Mouse (Mus musculus): Measurements from ENCODE around the gene Tbccd1. TPM values are rescaled to one million over a fixed set of nuclear protein-coding genes. Genes with fewer than 3 reads are reported as not detected.
A peak's percentile ranks its signal among the peaks of the same experiment; 100 is the strongest.

Gene Tbccd1
- polyA plus RNA-seq, 1 experiment from 2014 or later = 28.0 TPM

DNA sequence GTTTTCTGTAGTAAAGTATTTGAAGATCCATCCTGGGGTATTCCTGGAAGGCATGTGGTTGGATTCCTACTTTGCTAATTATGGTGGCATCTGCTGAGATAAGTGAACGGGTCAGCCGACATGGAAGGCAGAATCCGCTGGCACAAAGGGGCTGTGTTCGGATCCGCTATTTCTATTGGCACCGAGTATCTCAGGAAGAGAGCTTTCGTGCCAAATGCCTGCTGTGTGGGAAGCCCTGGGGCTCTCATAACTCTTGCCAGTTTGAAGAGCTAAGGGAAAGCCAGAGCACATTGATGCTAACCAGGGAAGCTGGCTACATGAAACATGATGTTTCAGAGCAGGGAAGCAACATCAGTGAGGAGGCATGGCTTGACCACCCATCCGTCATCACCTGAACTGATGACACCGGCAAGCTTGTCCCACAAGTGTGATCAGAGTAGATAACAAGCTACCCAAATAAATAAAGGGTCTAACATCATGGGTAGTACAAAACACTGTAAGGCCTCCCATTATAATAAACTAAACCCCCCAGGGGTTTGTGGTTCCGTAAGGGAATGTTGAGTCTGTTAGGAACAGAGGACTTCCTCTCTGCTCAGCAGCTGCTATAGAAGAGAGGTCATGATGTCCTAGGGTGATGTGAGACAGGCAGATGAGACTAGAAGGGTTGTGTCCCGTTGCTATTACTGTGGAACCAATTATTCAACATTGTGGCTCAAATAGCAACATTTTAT, 20.4 kb upstream of the Tbccd1 start:
- Histone ChIP-seq H3K4me3 (ENCODE audit: low read depth, low read length) (no peak overlapping the region), H3K27me3 (replicated peaks; ENCODE audit: control insufficient read depth, insufficient read depth, low read length) (no peaks in the 10 kb centered on the region), H3K9me3 (ENCODE audit: control insufficient read depth, low read length) (no peaks in the 10 kb centered on the region), H3K27ac (replicated peaks; ENCODE audit: low read depth, low read length) (no peak overlapping the region), H3K4me1 (ENCODE audit: control insufficient read depth, insufficient read depth, low read length) (peaks cover 9% of the 10 kb centered on the region), H3K36me3 (ENCODE audit: control insufficient read depth, insufficient read depth, low read length) (peaks cover 8% of the 10 kb centered on the region; the same call in 1 of the 2 replicates), H3K4me2 (ENCODE audit: low read depth, low read length) (no peak overlapping the region), H3K9ac (ENCODE audit: low read depth, low read length) (no peak overlapping the region)
- DNase-seq (ENCODE audit: low spot score) = peak; percentile 19
- no peak for ATAC-seq (ENCODE audit: low read depth)
- 60% methylated on average over 11 of the region's 11 CpGs for WGBS

DNA sequence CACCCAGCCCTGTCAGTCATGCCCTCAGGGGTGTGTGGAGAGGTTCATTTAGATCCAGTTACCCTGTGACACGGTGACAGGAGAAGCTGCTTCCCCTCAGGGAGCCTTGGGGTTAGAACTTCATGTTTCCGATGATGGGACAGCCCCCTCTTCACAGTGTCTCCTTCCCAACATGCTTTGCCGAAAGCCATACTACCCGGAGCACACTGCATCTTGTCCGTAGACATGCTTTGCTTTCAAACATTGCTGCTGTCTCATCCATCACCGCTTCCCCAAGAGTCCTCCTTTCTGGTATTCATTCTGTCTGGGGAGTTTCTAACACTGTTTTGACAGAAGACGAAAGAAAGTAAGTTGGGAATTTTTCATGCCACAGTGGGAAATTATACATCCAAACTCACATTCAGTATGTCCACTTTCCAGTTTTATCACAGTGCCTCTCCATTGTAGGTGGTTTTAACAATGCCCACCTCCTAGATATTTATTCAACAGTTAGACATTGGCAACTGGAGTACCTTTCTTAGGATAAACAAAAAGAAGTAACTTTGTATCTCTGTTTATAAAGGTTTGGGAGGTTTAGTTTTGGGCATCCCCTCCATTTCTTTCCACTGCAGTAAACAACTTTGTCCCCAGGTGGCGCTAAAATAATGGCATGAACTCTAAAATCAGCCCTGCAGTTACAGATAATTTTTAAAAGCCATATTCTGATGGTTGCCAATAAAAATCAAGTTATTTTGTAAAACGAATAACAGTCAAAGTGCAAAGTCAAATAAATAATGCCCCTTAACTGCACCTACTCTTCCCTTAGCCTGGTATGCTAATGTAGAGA, 19.0 kb upstream of the Tbccd1 start:
- DNase-seq (ENCODE audit: low spot score) (peak; percentile 30), ATAC-seq (ENCODE audit: low read depth) (no peak)
- Histone ChIP-seq H3K4me2 (ENCODE audit: low read depth, low read length) (no peak overlapping the region; the same call in 1 of the 2 replicates), H3K4me3 (ENCODE audit: low read depth, low read length) (no peak overlapping the region), H3K9me3 (ENCODE audit: control insufficient read depth, low read length) (no peaks in the 10 kb centered on the region), H3K36me3 (ENCODE audit: control insufficient read depth, insufficient read depth, low read length) (peaks cover 22% of the 10 kb centered on the region), H3K9ac (ENCODE audit: low read depth, low read length) (no peak overlapping the region), H3K27ac (replicated peaks; ENCODE audit: low read depth, low read length) (no peak overlapping the region), H3K27me3 (replicated peaks; ENCODE audit: control insufficient read depth, insufficient read depth, low read length) (no peaks in the 10 kb centered on the region), H3K4me1 (ENCODE audit: control insufficient read depth, insufficient read depth, low read length) (peaks cover 9% of the 10 kb centered on the region)
- WGBS = 28% methylated on average over 9 of the region's 9 CpGs

DNA sequence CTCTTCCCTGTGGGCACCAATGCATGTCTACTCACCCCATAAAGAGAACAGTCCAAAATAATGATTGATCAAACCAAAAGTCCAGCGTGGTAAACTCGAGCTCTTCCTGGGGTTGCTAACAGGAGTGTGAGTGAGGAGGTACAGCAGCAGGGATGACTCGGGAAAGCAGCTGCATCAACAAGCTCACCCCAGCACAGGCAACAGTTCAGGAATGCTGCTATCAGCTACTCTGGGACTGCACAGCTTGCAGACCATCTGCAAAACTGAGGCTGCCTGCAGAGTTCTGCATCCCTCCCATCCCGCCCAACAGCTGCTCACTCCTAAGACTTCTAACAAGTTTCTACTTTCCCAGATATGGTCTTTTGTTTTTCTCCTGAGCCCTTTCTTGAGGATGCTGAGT, 15.9 kb upstream of the Tbccd1 start:
- no peak for DNase-seq (ENCODE audit: low spot score)
- Histone ChIP-seq H3K4me3 (ENCODE audit: low read depth, low read length) (no peak overlapping the region), H3K9ac (ENCODE audit: low read depth, low read length) (no peak overlapping the region), H3K9me3 (ENCODE audit: control insufficient read depth, low read length) (no peaks in the 10 kb centered on the region), H3K36me3 (ENCODE audit: control insufficient read depth, insufficient read depth, low read length) (peaks cover 52% of the 10 kb centered on the region), H3K4me2 (ENCODE audit: low read depth, low read length) (no peak overlapping the region), H3K27ac (replicated peaks; ENCODE audit: low read depth, low read length) (no peak overlapping the region), H3K4me1 (ENCODE audit: control insufficient read depth, insufficient read depth, low read length) (no peaks in the 10 kb centered on the region), H3K27me3 (replicated peaks; ENCODE audit: control insufficient read depth, insufficient read depth, low read length) (no peaks in the 10 kb centered on the region)
- 60% methylated on average over 4 of the region's 4 CpGs for WGBS
- no peak for ATAC-seq (ENCODE audit: low read depth)

DNA sequence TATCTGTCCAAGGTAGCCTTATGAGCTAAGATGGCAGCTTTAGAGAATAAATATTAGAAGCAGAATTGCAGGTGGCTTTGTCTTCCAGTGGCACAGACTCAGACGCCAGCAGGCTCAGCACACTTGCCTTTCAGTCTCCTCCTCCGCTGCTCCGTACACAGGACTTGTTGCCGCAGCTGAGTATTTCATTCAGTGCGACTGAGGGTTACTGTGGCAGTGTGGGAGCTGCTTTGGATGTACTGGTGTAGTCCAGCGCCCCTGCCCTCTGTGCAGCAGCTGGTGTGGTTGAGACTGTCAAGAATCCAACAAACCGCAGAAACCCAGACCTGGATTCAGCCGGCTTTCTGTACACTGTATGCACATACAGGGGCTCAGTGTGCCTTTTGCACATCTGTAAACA, 14.9 kb upstream of the Tbccd1 start:
- Histone ChIP-seq H3K36me3 (ENCODE audit: control insufficient read depth, insufficient read depth, low read length) (peaks cover 61% of the 10 kb centered on the region), H3K4me1 (ENCODE audit: control insufficient read depth, insufficient read depth, low read length) (no peaks in the 10 kb centered on the region), H3K27me3 (replicated peaks; ENCODE audit: control insufficient read depth, insufficient read depth, low read length) (no peaks in the 10 kb centered on the region), H3K9me3 (ENCODE audit: control insufficient read depth, low read length) (no peaks in the 10 kb centered on the region), H3K27ac (replicated peaks; ENCODE audit: low read depth, low read length) (no peak overlapping the region), H3K4me2 (ENCODE audit: low read depth, low read length) (no peak overlapping the region), H3K9ac (ENCODE audit: low read depth, low read length) (no peak overlapping the region), H3K4me3 (ENCODE audit: low read depth, low read length) (no peak overlapping the region)
- WGBS = 92% methylated on average over 8 of the region's 8 CpGs
- ATAC-seq (ENCODE audit: low read depth) (no peak), DNase-seq (ENCODE audit: low spot score) (no peak)

DNA sequence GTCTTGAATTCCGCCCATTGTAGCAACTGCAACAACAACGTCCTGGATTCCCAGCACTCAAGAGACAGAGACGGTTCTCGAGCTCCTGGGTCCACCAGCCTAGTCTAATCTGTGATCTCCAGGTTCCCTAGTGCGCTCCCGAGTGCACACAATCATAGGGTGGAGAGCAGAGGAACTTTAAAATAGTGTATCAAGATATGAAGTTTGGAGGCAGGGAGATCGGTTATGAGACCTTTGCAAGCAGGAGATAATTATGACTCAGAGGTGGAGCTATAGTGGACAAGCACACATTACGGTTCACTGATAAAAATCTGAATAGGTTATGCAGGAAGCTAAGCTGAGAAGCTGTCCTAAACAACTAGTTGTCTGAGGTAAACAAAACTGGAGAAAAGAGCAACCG, 696 bp downstream of the Tbccd1 start:
- Histone ChIP-seq H3K9ac (ENCODE audit: low read depth, low read length) (peak overlapping the region; percentile 72), H3K4me1 (ENCODE audit: control insufficient read depth, insufficient read depth, low read length) (peaks cover 11% of the 10 kb centered on the region), H3K4me2 (ENCODE audit: low read depth, low read length) (peak overlapping the region; percentile 76), H3K27ac (replicated peaks; ENCODE audit: low read depth, low read length) (peak overlapping the region; percentile 69; the same call in 1 of the 2 replicates), H3K27me3 (replicated peaks; ENCODE audit: control insufficient read depth, insufficient read depth, low read length) (no peaks in the 10 kb centered on the region), H3K4me3 (ENCODE audit: low read depth, low read length) (peak overlapping the region; percentile 84), H3K36me3 (ENCODE audit: control insufficient read depth, insufficient read depth, low read length) (0 out of 2 replicates have a peak, but pooled peaks cover 5% of the 10 kb centered on the region), H3K9me3 (ENCODE audit: control insufficient read depth, low read length) (no peaks in the 10 kb centered on the region)
- 11% methylated on average over 9 of the region's 9 CpGs for WGBS
- ATAC-seq (ENCODE audit: low read depth) (no peak), DNase-seq (ENCODE audit: low spot score) (no peak)

DNA sequence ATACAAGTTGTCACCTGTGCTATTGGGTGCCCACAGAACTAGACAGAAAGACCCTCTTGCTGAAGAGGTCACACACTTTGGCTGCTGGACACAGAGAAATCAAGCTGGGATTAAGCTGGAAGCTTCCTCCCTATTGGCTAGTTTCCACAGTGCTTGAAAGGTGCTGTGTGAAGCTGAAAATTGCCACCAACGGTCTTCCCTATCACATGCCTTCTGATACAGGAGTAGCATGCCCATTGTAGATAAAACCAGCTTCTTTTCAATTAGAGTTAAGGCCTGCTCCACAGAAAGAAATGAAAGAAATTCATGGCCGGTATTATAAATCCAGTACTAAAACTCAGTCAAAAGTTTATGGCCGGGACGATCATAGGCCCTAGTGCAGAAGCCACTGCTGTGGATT, 4.8 kb downstream of the Tbccd1 start:
- DNase-seq (ENCODE audit: low spot score) (no peak), ATAC-seq (ENCODE audit: low read depth) (no peak)
- Histone ChIP-seq H3K27me3 (replicated peaks; ENCODE audit: control insufficient read depth, insufficient read depth, low read length) (no peaks in the 10 kb centered on the region), H3K4me1 (ENCODE audit: control insufficient read depth, insufficient read depth, low read length) (peaks cover 4% of the 10 kb centered on the region), H3K4me2 (ENCODE audit: low read depth, low read length) (no peak overlapping the region), H3K4me3 (ENCODE audit: low read depth, low read length) (no peak overlapping the region), H3K36me3 (ENCODE audit: control insufficient read depth, insufficient read depth, low read length) (0 out of 2 replicates have a peak, but pooled peaks cover 5% of the 10 kb centered on the region), H3K9me3 (ENCODE audit: control insufficient read depth, low read length) (no peaks in the 10 kb centered on the region), H3K9ac (ENCODE audit: low read depth, low read length) (no peak overlapping the region), H3K27ac (replicated peaks; ENCODE audit: low read depth, low read length) (no peak overlapping the region)
- 94% methylated on average over 4 of the region's 4 CpGs for WGBS

DNA sequence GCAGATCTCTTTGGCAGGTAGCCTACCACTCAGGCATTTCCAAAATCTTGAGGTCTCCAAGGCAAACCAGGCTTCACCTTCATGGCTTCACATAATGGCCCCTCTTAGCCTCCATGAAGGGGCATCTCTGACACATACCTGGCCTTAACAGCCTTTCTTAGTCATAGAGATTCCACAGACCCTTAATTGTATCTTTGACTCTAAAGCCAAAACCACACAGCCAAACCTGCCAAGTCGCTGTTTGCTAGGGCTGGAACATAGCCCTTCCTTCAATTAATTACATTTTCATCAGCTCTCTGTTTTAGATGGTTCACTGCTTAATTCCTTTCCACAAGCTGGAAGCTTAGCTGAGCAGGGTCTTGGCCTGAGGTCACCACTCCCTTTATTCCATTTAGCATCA, 9.1 kb downstream of the Tbccd1 start:
- Histone ChIP-seq H3K4me3 (ENCODE audit: low read depth, low read length) (no peak overlapping the region), H3K36me3 (ENCODE audit: control insufficient read depth, insufficient read depth, low read length) (no peaks in the 10 kb centered on the region), H3K27me3 (replicated peaks; ENCODE audit: control insufficient read depth, insufficient read depth, low read length) (no peaks in the 10 kb centered on the region), H3K27ac (replicated peaks; ENCODE audit: low read depth, low read length) (no peak overlapping the region), H3K9ac (ENCODE audit: low read depth, low read length) (no peak overlapping the region), H3K9me3 (ENCODE audit: control insufficient read depth, low read length) (no peaks in the 10 kb centered on the region), H3K4me2 (ENCODE audit: low read depth, low read length) (no peak overlapping the region), H3K4me1 (ENCODE audit: control insufficient read depth, insufficient read depth, low read length) (peaks cover 3% of the 10 kb centered on the region; the same call in 1 of the 2 replicates)
- no peak for ATAC-seq (ENCODE audit: low read depth)
- peak; percentile 5 for DNase-seq (ENCODE audit: low spot score)
- 95% methylated on average over 1 of the region's 1 CpGs for WGBS

DNA sequence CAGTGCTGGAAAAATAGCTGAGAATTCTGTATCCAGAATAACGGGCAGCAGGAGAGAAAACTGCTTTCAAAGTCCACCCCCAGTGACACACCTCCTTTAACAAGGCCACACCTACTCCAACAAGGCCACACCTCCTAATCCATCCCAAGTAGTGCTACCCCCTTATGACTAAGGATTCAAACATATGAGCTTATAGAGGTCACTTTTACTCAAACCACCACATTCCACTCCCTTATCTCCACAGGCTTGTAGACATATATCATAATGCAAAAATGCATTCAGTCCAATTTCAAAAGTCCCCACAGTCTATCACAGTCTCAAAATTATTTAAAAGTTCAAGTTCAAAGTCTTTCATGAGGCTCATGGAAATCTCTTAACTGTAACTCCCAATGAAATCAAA, 9.8 kb downstream of the Tbccd1 start:
- Histone ChIP-seq H3K4me1 (ENCODE audit: control insufficient read depth, insufficient read depth, low read length) (peaks cover 3% of the 10 kb centered on the region; the same call in 1 of the 2 replicates), H3K36me3 (ENCODE audit: control insufficient read depth, insufficient read depth, low read length) (no peaks in the 10 kb centered on the region), H3K4me2 (ENCODE audit: low read depth, low read length) (no peak overlapping the region), H3K27ac (replicated peaks; ENCODE audit: low read depth, low read length) (no peak overlapping the region), H3K9ac (ENCODE audit: low read depth, low read length) (no peak overlapping the region), H3K9me3 (ENCODE audit: control insufficient read depth, low read length) (no peaks in the 10 kb centered on the region), H3K27me3 (replicated peaks; ENCODE audit: control insufficient read depth, insufficient read depth, low read length) (no peaks in the 10 kb centered on the region), H3K4me3 (ENCODE audit: low read depth, low read length) (no peak overlapping the region)
- ATAC-seq (ENCODE audit: low read depth) = no peak
- no peak for DNase-seq (ENCODE audit: low spot score)
- WGBS = 83% methylated on average over 1 of the region's 1 CpGs

Data from embryonic facial prominence, embryonic 14.5 days (tissue).